Mouse (Mus musculus): ENCODE data around the gene Gm5935.
"Not testable (repeated sequence)": the region's sequence is repeated elsewhere in the genome, so short reads cannot be mapped to it uniquely, and the experiment has no call there.

Gm5935 gene

DNA sequence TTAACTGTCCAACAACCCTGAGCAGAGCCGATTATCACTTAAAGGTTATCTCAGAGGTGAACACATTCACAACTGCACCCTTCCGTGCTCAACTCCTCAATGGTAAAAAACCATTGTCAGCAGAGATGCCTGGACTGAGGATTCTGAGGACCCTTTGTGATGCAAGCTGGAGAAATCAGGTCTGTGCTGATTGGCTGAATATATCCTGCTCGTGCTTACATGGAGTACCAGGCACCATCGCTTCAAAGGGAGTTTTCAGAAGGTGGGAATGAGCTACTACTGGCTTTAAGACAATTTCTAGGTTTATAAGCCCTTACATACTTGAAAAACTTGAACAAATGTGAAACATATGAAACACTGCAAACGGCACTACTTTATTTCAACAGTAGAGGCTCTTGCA is at the start of gene Gm5935:
Gene Gm5935 (minus strand): TSS at position 101 of the 400 bp plus-strand sequence.
- DNase-seq (ENCODE audit: low spot score), result not testable (repeated sequence)

All from ovary, postnatal 14 days (tissue).